Mouse (Mus musculus) thymus, postnatal 36 days (tissue): ENCODE measurements around the gene Mllt10.

Source experiments
- DNase-seq, 2 experiments: peaks; one replicate each; pipeline ENCODE4 v3.0.0; 2022; ENCODE audit warnings: mixed read lengths in 2 of 2

Mllt10 gene

DNA sequence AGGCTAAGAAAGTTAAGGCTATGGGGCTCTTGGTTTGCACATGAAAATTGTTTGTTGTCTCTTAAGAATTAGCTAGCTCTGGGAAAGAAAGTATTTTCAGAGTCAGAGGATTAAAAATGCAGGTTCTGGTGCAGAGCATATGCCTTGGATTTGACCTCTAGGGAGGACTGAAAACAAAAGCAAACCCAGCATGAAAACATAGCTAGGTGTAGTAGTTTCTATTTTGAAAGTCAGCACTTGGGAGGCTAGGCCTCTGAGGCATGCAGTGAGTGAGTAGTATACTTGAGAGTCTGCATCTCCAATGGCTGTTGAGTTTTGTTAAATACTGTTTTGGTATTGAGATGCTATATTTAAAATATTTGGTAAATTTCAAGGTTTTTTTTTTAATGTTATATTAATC, 39.3 kb downstream of the Mllt10 start:
- DNase-seq, result no peak

DNA sequence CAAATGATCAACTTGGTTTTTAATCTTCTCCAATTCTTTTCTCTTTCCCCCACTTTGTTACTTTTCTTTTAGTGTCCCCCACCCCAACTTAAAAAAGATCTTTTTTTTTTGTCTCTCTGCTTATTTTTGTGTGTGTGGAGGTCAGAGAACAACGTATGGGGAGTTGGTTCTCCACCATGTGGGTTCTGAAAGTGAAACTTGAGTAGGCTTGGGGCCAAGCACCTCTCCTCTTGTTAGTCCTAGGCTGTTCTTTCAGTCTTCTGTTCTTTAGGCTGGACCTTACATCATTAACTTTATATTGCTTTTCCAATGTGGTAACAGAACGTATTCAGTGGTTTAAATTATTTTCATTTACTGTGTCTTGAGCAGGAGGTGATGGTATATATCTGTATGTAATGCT, 40.8 kb downstream of the Mllt10 start:
- DNase-seq, result no peak

DNA sequence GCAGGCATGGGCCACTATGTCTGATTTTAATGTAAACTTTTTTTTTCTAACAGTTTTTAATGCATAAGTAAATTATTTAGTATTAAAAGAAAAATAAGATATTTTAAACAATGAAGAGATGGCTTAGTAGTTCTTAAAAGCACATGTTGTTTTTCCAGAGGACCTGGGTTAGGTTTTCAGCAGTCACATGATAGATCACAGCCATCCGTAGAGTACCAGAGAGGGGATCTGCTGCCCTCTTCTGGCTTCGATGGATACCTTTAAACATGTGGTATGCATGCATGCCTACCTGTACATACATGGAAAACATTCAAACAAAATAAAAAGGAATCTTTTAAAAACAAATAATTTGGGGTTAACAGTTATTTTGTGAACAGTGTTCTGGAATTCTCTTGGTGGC, 45.9 kb downstream of the Mllt10 start:
- peak in 1 of 2 experiments; percentile 17 for DNase-seq

DNA sequence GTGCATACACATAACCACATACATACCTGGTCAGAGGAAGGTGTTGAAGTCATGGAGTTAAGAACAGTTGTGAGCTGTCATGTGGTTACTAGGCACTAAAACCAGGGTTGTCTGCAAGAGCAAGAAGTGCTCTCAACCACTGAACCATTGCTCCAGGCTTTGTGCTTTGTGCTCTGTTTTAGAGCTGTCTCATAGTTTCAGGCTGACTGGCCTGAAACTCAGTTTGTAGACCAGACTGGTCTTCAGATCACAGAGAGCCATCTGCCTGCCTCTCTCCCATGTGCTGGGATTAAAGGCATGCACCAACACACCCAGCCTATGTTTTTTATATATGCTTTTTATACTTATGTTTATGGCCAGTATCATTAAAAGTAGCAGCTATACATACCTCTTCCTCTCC, 52.5 kb downstream of the Mllt10 start:
- DNase-seq, result no peak

DNA sequence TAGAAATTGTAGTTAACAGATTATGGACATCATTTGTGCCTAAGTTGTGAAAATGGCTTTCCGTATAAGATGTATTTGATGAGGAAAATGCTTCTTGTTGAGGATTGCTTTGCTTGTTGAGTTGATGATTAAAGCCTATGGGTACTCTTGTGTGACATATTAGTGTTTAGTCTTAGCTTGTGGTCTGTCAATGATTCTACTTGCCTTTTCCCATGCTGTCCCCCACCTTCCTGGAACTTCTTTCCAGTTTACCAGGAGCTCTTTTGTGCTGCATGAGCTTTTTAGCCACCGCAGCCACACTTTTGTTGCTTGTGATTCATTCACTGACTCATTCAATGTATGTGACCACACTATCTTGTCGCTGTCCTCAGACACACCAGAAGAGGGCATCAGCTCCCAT, 53.2 kb downstream of the Mllt10 start:
- no peak for DNase-seq

DNA sequence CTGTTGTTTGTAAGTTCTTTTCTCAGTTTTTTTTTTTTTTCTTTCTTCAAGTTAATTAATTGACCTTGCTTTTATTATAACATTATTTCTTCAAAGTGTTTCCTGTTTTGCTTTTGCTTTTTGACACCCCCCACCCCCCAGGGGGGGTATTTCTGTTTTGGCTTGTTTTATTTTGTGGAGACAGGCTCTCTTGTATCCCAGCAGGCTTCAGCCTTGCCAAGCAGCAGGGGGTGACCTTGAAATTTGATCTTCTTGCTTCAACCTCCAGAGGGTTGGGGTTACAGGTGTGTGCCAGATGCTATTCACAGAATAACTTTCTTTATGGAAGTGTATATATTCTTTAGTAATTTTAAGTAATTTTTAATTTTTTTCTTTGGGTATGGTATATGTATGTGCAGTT, 56.4 kb downstream of the Mllt10 start:
- no peak for DNase-seq

DNA sequence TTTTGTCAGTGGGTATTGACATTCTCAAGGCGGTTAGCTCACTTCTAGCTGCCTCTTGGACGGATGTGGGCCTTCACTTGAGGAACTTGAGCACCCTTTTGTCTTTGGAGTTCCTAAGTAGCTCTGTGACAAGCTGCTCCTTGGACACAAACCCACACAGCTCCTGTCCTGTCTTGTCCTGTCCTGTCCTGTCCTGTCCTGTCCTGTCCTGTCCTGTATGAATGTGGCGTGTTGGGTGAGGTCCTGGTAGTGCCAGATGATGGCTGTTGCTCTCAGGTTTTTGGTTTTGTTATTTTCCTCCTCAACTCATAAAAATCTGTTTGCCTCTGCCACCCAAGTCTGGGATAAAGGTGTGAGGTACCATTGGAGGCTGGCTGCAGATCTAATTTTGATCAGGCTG, 61.4 kb downstream of the Mllt10 start:
- no peak for DNase-seq

DNA sequence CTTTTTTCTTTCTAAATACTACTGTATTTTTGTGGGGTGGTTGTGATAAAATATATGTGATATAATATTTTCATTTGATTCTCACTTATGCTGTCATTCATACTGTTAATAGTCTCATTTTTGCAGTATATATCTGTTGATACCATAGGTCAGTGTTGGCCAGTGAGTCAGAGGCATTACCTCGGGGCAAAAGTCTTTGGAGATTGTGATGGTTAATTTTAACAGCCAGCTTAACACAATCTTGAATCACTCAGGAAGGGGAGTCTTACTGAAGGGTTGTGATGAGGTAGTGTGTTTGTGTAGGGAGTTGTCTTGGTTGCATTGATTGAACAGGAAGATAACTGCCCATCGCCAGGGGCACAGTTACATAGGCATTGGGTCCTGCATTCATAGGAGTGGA, 83.1 kb downstream of the Mllt10 start:
- DNase-seq, result no peak

DNA sequence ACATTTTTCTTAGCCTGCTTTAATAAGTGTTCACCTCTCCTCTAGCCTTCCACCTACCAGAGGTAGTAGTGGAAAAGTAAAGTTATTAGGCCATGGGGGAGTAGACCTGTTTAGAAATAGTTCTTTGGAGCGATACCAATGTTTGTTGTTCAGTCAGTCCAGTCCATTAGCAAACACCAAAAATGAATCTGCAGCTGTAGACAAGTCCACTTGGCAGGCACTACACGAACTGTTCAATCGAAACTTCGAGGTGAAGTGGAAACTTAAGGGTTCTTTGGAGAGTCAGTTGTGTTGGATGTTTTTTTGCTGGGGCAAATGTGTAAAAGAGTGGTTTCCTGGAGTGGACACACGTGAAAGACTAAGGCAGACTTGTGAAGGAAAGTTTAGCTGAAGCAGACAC, 84.6 kb downstream of the Mllt10 start:
- DNase-seq, result no peak

DNA sequence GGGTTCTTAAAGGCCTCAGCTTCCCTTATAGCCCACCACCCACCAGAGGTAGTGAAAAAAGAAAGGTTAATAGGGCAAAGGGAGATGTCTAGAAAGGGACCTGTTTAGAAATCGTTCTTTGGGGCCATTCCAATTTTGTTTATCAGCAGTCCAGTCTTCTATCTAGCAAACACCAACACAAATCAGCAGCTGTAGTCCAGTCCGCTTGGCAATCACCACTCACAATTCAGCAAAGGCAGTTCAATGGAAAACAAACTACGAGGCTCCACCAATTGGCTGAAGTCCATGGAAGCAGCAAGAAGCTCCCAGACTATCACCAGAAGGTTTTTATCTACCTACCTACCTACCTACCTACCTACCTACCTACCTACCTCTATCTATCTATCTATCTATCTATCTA, 101.1 kb downstream of the Mllt10 start:
- no peak for DNase-seq

DNA sequence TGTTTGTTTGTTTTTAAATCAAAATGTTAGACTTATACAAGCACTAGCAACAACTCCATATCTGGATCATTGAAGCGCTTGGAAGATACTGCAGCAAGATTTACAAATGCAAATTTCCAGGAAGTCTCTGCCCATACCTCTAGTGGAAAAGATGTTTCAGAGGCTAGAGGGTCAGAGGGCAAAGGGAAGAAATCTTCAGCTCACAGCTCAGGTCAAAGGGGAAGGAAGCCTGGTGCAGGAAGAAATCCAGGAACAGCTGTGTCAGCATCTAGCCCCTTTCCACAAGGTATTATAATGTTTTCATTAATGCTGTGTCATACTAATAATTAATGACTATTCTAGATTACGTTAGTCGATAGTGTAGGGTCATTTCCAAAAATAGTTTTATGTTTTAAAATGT, 104.4 kb downstream of the Mllt10 start:
- DNase-seq, result no peak

DNA sequence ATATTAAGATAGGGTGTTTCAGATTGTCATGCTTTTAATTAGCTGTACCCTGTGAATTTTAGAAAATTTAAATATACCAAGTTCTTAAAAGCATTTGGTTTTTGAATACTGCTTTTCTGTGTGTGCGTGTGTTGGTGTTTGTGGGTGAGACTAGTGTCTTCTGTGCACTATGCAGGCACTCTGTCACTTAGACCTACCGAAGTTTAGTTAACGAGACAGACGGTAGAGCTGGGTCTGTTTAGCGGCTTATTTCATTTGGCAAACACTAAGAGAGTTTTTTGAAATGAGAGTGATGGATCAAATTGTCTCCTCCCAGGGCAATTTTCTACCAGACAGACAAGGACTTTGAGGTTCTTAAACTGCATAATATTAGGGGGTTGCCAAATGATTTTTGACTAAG, 106.0 kb downstream of the Mllt10 start:
- no peak for DNase-seq

DNA sequence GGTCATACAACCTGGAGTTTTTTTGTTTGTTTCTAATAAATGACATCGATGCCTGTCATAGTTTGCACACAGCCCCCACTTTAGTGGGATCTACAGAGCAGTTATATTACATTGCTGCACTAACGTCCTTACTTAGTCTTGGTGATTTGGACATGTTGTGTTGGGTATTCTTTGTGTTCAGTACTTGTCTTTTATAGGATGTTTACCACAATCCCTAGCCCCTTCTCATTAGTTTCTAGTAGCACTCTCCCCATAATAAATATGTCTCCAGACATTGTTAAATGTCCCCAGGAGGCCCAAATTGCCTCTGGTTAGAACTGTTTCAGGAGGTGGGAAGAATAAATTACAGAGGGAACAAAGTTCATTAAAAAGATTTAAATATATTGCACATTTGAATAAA, 110.5 kb downstream of the Mllt10 start:
- no peak for DNase-seq

DNA sequence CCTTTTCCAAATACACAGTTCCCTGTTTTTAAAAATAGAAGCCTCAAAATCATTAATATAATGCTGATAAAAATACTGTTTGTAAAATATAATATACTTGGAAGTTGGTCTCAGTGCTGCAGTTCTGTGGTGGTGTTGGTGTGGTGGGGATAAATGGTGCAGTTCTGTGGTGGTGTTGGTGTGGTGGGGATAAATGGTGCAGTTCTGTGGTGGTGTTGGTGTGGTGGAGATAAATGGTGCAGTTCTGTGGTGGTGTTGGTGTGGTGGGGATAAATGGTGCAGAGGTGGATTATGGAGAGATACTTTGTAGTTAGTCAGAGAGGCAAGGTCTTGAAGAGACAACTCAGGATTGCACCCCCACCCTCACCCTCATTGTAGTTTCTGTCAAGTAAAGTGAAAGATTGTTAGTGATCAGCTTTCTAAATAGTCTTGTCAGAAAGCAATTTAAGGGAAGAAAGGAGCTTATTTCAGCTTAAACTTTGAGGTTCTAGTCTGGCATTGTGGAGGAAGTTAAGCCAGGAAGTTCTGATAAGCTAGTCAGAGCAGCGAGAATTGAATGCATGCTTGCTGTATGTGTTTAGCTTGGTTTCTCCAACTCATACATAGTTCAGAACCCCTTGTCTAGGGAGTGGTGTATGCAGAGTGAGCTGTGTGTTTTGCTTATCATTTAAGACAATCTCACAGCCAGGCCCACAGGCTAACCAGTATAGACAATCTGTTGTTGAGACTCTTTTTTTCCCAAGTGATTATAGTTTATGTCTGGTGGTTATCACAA, 114.3 kb downstream of the Mllt10 start:
- no peak for DNase-seq

DNA sequence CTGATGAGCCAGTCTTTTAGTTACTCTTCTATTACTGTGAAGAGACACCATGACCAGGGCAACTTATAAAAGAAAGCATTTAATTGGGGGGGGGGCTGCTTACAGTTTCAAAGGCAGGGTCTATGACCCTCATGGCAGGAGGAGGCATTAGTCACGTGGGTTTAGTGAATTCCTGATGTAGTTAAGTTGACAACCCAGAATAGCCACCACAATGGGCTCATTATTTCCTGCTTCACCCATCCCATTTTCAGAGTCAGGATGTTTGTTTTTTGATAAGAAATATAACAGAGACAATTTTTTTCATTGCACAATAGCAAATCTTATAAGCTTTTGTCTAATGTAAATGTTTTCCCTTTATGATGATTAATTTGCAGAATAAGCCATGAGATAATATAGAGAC, 120.2 kb downstream of the Mllt10 start:
- DNase-seq, result no peak

DNA sequence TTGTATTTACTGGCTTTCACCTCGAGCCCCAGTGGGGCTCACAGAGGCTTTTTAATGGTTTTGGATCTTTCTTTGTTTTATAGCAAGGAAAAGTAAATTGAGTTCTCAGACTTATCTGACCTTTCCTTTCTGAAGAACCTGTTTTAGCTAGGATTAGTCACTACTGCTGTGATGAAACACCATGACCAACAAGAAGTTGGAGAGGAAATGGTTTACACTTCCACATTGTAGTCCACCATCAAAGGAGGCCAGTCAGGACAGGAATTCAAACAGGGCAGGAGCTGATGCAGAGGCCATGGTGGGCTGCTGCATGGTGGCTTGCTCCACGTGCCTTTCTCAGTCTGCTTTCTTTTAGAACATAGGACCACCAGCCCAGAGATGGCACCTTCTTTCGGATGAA, 121.2 kb downstream of the Mllt10 start:
- no peak for DNase-seq

DNA sequence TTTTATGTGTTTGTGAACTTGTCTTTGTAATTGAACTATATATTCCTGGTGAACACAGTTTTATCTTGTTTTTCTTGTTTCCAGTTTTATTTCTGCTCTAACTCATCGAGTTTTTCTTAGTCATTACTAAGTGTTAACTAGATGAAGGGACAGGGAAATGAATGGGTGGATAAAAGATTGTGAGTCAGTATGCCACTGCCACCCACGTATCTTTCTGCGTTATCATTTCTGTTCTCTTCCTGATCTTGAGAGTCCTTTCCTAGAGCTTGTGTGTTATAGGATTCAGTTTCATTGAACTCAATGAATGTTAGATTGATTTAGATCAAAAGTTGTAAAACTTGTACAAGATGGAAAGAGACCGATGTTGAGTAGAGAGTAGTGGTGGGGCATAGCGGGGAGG, 125.3 kb downstream of the Mllt10 start:
- DNase-seq, result no peak

DNA sequence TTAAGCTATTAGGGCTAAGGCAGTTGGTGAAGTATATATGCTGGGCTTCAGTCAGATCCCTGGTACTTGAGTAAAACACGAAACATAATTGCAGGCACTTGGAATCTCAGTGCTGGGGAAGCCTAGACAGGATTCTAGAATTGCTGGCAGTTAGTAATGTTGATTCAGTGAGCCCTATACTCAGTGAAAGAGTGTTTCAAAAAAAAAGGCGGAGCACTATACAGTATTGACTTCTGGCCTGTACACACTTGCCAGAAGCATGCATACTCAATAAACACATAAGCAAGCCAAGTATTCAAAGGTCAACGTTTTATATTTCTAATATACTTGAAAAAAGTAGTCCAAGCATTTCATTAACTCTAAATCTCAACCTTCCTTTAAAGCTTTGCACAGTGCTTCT, 126.6 kb downstream of the Mllt10 start:
- DNase-seq, result no peak

DNA sequence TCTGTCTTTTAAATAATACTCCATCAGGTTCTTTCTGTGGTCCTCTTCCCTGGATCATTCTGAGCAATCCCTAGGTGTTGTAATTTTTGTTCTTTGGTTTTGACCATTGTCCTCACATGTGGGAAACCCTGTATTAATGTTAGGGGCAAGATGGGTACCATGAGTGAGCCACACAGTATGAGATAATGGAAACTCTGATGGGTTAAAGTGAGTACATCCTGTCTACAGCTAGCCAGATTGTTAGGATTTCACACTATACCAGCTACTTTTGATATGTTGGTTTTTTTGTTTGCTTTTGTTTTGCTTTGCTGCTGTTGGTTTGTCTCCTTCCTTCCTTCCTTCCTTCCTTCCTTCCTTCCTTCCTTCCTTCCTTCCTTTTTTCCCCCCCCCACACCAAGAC, 128.0 kb downstream of the Mllt10 start:
- DNase-seq, result no peak

DNA sequence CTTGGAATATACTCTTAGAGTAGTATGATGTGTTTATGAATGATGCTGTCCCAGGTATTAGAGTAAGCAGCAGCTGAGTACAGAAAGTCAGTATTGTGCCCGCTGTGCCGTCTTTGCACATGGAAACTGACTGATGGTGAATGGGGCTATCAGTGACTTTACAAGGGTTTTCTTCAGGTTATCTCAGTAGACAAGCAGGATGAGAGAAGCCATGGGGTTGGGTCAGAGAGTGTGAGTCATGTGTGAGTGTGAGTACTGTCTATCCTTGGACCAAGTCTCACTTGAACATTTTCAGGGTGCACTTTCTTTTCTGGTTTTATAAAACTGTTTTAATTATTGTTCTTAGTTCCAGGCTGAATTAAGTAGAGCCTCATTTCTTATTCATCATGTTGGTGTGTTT, 133.3 kb downstream of the Mllt10 start:
- no peak for DNase-seq

DNA sequence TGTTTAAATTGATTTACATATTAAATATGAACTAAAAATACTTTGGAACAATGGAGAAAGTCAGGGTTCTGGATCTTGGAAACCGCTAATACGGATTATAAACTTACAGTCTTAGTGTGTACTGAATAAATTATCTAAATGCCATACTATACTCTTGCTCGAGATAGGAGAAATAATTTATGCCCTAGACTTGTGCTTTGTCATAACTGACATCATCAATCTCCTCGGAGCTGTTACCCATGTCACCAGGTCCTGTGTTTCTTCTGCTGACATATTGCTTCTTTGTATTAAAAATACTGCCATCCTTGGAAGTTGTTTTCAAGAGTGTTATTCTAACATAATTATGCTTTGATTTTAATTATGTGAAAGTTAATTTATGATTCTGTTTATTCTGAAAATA, 140.2 kb downstream of the Mllt10 start:
- no peak for DNase-seq

DNA sequence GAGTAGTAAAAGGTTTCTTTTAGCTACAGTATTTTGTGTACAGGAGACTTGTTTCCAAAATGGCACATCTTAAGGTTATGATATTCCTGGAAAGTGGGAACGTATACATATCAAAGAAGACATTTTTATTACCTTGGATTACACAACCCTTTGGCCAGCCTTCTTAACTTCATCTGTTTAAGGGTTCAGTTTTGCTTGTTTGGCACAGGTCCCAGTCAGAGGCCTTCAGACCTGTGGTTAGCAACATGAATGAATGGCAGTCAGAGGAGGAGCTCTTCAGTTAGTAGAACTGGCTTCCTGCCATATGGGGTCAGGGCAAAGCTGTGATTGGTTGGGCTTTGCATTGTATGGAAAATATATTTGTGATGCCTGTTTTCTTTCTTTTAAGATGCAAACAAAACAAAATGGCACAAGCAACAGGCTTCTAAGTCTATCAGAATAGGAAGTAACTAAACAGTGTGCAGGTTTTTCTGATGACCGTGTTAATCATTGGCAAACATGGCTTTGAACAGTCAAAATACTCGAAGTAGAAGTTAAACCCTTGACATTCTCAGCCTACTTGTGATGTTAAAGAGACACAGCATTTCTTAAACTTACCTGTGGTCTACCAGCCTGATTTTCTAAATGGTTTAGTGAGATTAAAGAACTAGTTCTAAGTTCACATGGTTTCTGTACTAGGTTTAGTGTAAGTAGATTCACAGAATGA, 140.8 kb downstream of the Mllt10 start:
- DNase-seq, result no peak

DNA sequence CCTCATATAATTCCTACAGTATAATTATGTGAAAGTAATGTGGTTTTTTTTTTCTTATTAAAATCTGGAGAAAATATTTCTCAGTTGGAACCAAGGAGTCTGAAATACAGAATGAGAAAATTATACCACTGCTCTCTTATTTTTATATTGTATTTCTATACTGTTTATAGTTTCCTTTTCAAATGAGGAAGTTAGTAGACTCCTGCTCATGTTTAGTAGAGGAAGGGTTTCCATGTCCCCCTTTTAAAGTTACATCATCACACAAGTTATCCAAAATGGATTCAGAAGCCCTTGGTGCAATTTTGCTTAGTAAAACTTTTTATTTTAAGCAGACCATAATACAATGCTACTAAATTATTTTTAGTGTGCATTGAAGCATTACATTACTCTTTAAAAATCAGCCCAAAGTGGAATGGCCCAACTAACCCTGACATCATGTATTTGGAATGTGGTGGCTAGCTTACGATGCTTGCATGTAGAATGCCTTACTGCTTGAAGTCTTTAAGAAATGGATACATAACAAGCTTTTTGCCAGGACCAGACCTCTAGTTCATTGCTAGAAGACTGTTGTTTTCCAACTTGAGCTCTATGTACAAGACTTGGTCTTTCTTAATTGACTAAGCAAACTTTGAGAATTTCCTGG, 146.9 kb downstream of the Mllt10 start:
- DNase-seq, result no peak

DNA sequence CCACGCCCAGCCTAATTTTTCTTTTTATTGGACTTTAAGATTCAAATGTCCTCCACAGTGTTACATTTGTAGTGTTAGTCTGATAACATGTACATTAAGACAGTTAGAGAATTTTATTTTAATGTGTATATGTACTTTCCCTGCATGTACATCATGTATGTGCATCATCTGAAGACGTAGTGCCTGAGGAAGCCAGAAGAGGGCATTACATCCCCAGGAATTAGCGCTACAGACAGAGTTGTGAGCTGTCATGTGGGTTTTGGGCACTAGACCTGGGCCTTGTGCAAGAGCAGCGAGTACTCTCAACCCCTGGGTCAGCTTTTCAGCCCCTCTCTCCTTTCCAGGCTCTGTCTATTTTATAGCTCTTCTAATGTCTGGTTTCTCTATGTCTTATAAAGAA, 147.9 kb downstream of the Mllt10 start:
- DNase-seq, result no peak
